Mouse (Mus musculus) intestine, postnatal 0 days (tissue): ENCODE measurements at regions not wholly inside any gene's neighbourhood (a gene's known extent, or its start where the extent isn't known, plus 50 kb on each side); places are given as distances from the start of the nearest gene placed in this dataset.

Source experiments
- ATAC-seq: fragments of 200-750 bp; cut with Nextera tagmentation; 2 replicates; pipeline ENCODE4 v1.8.0; 2017; ENCODE audit warnings: mild to moderate bottlenecking, moderate TSS enrichment, moderate library complexity
- H3K27ac ChIP-seq: fragments of 300-500 bp; sonication (generic); 2 replicates; pipeline ENCODE4 v1.5.1; 2014; ENCODE audit warnings: mild to moderate bottlenecking, low read depth, low read length, moderate library complexity
- H3K27me3 ChIP-seq: fragments of 300-500 bp; sonication (generic); replicated peaks from 2 replicates; pipeline ENCODE4 v1.6.1; 2014; ENCODE audit warnings: low read length, mixed read lengths; ENCODE audit not compliant: control insufficient read depth, insufficient read depth
- H3K36me3 ChIP-seq: fragments of 300-500 bp; sonication (generic); 2 replicates; pipeline ENCODE4 v1.6.1; 2014; ENCODE audit warnings: mild to moderate bottlenecking, moderate library complexity; ENCODE audit not compliant: control insufficient read depth, insufficient read depth
- H3K4me1 ChIP-seq: fragments of 300-500 bp; sonication (generic); replicated peaks from 2 replicates; pipeline ENCODE4 v1.6.1; 2014; ENCODE audit warnings: antibody characterized with exemption, low read length, mixed read lengths; ENCODE audit not compliant: control insufficient read depth, insufficient read depth
- H3K4me2 ChIP-seq: fragments of 300-500 bp; sonication (generic); replicated peaks from 2 replicates; pipeline ENCODE4 v1.6.1; 2014; ENCODE audit warnings: low read depth, mild to moderate bottlenecking, moderate library complexity
- H3K4me3 ChIP-seq: fragments of 300-500 bp; sonication (generic); 2 replicates; pipeline ENCODE4 v1.5.1; 2014; ENCODE audit warnings: low read depth, low read length
- H3K9ac ChIP-seq: fragments of 300-500 bp; sonication (generic); 2 replicates; pipeline ENCODE4 v1.6.1; 2014; ENCODE audit warnings: mild to moderate bottlenecking, low read depth, low read length
- H3K9me3 ChIP-seq: fragments of 300-500 bp; sonication (generic); 2 replicates; pipeline ENCODE4 v1.6.1; 2016; ENCODE audit warnings: mixed run types; ENCODE audit not compliant: control insufficient read depth
- CTCF ChIP-seq: sonication (generic); IDR thresholded peaks from 2 replicates; pipeline ENCODE4 v1.5.1; 2016; ENCODE audit warnings: low read depth, mild to moderate bottlenecking, control low read depth, antibody characterized with exemption, moderate library complexity
- WGBS: fragments of 180-500 bp; shearing (Covaris S2); extraction: QIAGEN DNeasy Blood & Tissue Kit; methylation state at CpG from one replicate; pipeline ENCODE4 v1.1.7; 2014; 5-methylcytosine and 5-hydroxymethylcytosine counted together

DNA sequence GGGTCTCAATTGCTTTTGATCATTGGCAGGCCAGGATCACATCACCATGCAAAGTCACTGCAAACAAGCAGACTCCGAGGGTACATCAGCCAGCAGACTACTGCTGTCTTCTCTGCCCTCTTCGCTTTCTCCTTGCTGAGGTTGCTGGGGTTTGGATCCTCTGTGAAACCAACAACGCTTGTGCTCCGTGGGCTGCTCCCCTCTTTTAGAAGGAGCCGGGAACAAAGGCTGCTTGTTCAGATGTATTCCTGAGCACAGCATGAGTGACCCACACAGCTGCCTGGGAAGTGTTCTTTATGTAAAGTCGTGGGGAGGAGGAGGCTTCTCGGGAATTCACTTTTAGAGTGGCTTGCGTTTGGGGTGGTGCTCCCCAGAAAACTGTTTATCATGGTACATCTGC is 134.7 kb downstream of the Snx10 start:
- Histone ChIP-seq H3K4me1 (no peaks in the 10 kb centered on the region), H3K4me2 (no peak overlapping the region), H3K9me3 (no peaks in the 10 kb centered on the region), H3K4me3 (no peak overlapping the region), H3K9ac (no peak overlapping the region), H3K36me3 (no peaks in the 10 kb centered on the region), H3K27me3 (no peaks in the 10 kb centered on the region), H3K27ac (no peak overlapping the region)
- ATAC-seq, result no peak
- WGBS, result 37% methylated on average over 8 of the region's 8 CpGs
- no peak for TF ChIP-seq CTCF

DNA sequence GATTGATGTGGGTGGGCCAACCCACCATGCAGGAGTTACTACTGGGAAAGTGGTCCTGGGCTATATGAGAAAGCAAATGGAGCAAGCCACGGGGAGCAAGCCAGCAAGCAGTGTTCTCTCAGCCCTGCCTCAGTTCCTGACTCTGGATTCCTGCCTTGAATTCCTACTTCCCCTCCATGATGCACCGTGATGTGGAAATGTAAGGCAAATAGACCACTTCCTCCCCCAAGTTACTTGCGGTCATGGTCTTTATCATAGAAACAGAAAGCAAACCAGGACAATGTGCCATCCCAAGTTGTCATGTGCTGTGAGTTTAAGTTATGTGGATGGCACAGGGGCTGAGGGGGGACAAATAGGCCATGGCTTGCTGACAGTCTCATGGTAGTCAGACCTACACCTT is 139.5 kb downstream of the Snx10 start:
- no peak overlapping the region for H3K4me3 ChIP-seq
- no peaks in the 10 kb centered on the region for H3K27me3 ChIP-seq
- no peak overlapping the region for H3K9ac ChIP-seq
- ATAC-seq, result no peak
- no peak overlapping the region for H3K27ac ChIP-seq
- WGBS, result 80% methylated on average over 3 of the region's 3 CpGs
- H3K36me3 ChIP-seq, result no peaks in the 10 kb centered on the region
- H3K9me3 ChIP-seq, result no peaks in the 10 kb centered on the region
- TF ChIP-seq CTCF, result no peak
- no peaks in the 10 kb centered on the region for H3K4me1 ChIP-seq
- H3K4me2 ChIP-seq, result no peak overlapping the region

- 94% methylated on average over 5 of the region's 5 CpGs for WGBS
- TF ChIP-seq CTCF, result no peak
- no peaks in the 10 kb centered on the region for H3K9me3 ChIP-seq
- no peak overlapping the region for H3K9ac ChIP-seq
- no peaks in the 10 kb centered on the region for H3K27me3 ChIP-seq
- no peaks in the 10 kb centered on the region for H3K36me3 ChIP-seq
- H3K4me3 ChIP-seq, result no peak overlapping the region
- H3K4me2 ChIP-seq, result no peak overlapping the region
- H3K27ac ChIP-seq, result no peak overlapping the region
- no peaks in the 10 kb centered on the region for H3K4me1 ChIP-seq
- no peak for ATAC-seq
Measured at GRCm38 (mm10) chr6:51664049-51664448, 140.3 kb downstream of the Snx10 start.

GRCm38 (mm10) chr6:51667022-51667421 is 143.3 kb downstream of the Snx10 start:
- Histone ChIP-seq H3K36me3 (no peaks in the 10 kb centered on the region), H3K27me3 (no peaks in the 10 kb centered on the region), H3K4me2 (no peak overlapping the region), H3K4me1 (no peaks in the 10 kb centered on the region), H3K9ac (no peak overlapping the region), H3K27ac (no peak overlapping the region), H3K9me3 (no peaks in the 10 kb centered on the region), H3K4me3 (no peak overlapping the region)
- 35% methylated on average over 3 of the region's 3 CpGs for WGBS
- TF ChIP-seq CTCF, result no peak
- ATAC-seq, result no peak

DNA sequence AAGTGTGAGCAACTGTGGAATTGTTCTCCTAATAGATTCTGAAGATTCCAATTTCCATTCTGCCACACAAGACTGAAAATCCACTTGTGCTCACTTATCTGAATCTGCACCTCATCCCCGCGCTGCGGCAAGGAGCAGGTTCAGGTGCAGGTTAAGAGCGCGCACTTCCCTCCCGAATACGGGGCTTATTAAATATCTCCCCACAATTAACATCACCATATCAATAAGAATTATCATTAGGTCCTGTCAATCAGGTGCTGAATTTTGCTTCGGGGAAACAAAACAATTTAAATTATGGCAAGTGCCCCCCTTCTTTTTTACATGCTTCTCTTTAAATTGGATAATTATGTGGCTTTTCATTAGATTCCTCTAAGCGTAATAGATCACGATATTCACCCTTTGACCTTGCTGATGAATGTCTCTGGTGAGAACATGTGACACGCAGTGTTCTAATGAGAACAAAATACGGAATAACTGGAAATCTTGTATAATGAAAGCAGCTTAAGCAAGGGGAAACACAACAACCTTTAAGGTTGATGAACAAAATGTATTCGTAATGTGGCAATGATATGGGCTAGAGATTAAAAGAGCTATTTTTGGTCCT is 151.7 kb downstream of the Snx10 start:
- ATAC-seq, result no peak
- Histone ChIP-seq H3K4me2 (no peak overlapping the region), H3K36me3 (no peaks in the 10 kb centered on the region), H3K27ac (no peak overlapping the region), H3K4me1 (no peaks in the 10 kb centered on the region), H3K27me3 (no peaks in the 10 kb centered on the region), H3K4me3 (no peak overlapping the region), H3K9ac (no peak overlapping the region), H3K9me3 (no peaks in the 10 kb centered on the region)
- 90% methylated on average over 13 of the region's 13 CpGs for WGBS
- no peak for TF ChIP-seq CTCF

GRCm38 (mm10) chr6:51677162-51677996 is 153.7 kb downstream of the Snx10 start:
- no peaks in the 10 kb centered on the region for H3K27me3 ChIP-seq
- no peak overlapping the region for H3K4me2 ChIP-seq
- no peak for TF ChIP-seq CTCF
- ATAC-seq, result peak; percentile 60
- H3K4me1 ChIP-seq, result no peaks in the 10 kb centered on the region
- no peaks in the 10 kb centered on the region for H3K36me3 ChIP-seq
- no peak overlapping the region for H3K27ac ChIP-seq
- H3K4me3 ChIP-seq, result no peak overlapping the region
- 25% methylated on average over 12 of the region's 12 CpGs for WGBS
- no peak overlapping the region for H3K9ac ChIP-seq
- H3K9me3 ChIP-seq, result no peaks in the 10 kb centered on the region
